In the genomic region with DNA sequence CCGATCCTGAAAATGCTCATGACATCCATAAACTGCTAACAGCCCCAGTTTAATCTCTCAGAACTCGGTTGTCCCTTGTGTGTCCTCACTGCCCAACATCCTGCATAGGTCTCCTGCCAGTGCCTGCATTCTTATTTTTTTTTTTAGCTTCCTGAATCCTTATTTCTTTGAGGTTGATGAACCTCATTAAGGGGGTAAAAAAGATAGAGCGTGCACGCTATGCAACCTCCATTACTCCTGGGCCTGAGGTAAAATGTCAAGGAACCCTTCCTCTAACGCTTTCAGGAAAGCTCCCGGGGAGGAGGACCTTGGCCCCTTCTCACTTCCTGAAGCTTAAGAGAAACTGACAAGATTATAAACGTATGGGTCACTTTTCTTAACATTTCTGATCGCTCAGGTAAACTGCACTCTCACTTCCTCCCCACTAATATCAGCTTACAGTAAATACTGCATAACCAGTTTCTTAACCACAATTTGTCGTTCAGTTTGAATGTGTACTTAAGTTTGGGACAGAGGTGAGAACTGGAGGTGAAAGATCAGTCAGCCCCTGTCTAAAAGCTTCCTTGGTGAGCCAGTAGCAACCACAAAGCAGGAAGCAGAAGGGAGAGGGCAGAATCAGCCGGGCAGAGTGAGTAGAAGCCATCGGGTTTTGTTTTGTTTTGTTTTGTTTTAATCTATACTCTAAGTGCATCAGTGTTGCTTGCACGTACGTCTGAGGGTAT, we compare ENCODE assay signal across 10 mouse cellular contexts. TPM values are rescaled to one million over a fixed set of nuclear protein-coding genes. Genes with fewer than 3 reads are reported as not detected.
A peak's percentile ranks its signal among the peaks of the same experiment; 100 is the strongest.
DNase-seq lines count a peak whose midpoint lies in the region; ATAC-seq lines count a peak whose summit lies in the region.
"Had no signal": no experiment of that assay in that cellular context is flagged by ENCODE, and none has a peak within 500 bp of the region (broad histone marks: within the 10 kb centered on the region; RNA-seq: fewer than 3 reads in every experiment).

No protein-coding gene starts in this region.

- peak; percentile 42 for ATAC-seq in monocyte, adult 5-6 weeks (replicated peaks; ENCODE audit: insufficient number of reproducible peaks, low FRiP score, low TSS enrichment, poor library complexity, severe bottlenecking)
- no peak for ATAC-seq in erythroid progenitor cell, adult 5-6 weeks (replicated peaks; ENCODE audit: low FRiP score, poor library complexity, severe bottlenecking)
- ATAC-seq: forebrain, embryonic 13.5 days; hindbrain, embryonic 16.5 days had no signal

- DNase-seq in 416B (ENCODE audit: low read depth) (peak; percentile 91), A20 (ENCODE audit: low read depth, low spot score) (peak; percentile 85)
- peak; percentile 78 for DNase-seq in induced T-regulatory cell, adult 2 months (ENCODE audit: low read depth)
- no peak for DNase-seq in cerebellum, adult 11-12 months
- no peak for DNase-seq in adrenal gland, postnatal 14 days
- DNase-seq: heart, adult 2 months had no signal

RNA-seq across cellular contexts. Expression of gene Rsbn1l, which starts 0.9 kb away (rescaled TPM):
- total RNA-seq in monocyte, adult 5-6 weeks (2017), result 46.5 to 65.5 TPM (median 51.9 TPM) in 3 replicates
- 12.8 and 15.2 TPM in 2 replicates for total RNA-seq in adrenal gland, postnatal 14 days (2021)
- total RNA-seq in erythroid progenitor cell, adult 5-6 weeks (2015; ENCODE audit: low replicate concordance), result 47.2 and 60.4 TPM in 2 replicates
- total RNA-seq in erythroid progenitor cell, adult 5-6 weeks (2017; ENCODE audit: low replicate concordance), result 51.8 and 72.5 TPM in 2 replicates

Comparison
In these comparisons a context has a peak if more than half of its experiments do, and no peak if none do; other contexts are left out.
1. DNase-seq: peak in 416B (single experiment), A20 (single experiment) and induced T-regulatory cell, adult 2 months (single experiment); none in cerebellum, adult 11-12 months (single experiment) and adrenal gland, postnatal 14 days (single experiment).